Mouse (Mus musculus): ENCODE measurements around the gene Zfp512b. TPM values are rescaled to one million over a fixed set of nuclear protein-coding genes. Genes with fewer than 3 reads are reported as not detected.

The Zfp512b gene
- polyA plus RNA-seq, 1 experiment from 2014 or later = 36.0 TPM

DNA sequence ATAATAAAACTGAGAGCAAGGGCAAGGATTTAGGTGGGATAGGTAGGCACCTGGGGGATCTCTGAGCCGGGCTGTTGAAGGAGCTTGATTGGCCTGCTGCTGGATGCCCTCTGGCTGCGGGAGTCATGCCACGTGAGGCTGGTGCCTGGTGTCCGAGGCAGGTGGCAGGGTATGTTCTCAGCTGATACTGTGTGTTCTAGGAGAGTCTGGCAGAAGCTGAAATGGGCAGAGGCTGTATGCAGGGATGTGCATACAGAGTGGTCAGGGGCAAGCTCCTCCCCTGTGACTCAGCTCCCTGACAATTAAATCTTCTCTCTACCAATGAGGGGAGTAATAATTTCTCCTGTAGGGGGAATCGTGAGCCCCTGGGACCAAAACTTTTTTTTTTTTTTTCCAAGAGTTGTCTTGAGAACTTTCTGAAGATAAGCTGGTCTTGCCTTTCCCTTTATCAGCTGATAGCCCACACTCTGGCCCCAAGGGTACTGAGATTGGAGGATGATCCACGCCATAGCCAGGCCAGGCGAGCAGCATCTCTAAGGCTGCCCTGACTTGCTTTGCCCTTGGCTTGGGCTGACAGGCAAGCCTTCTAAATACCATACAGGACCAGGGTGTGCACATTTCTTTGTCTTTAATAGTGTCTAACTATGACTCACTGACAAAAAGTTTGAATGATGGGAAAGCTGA lies 4.9 kb upstream of the Zfp512b start:
- H3K4me3 ChIP-seq = no peak overlapping the region
- H3K9me3 ChIP-seq = no peaks in the 10 kb centered on the region
- no peaks in the 10 kb centered on the region for H3K36me3 ChIP-seq
- peaks cover 37% of the 10 kb centered on the region for H3K4me1 ChIP-seq
- no peak overlapping the region for H3K27ac ChIP-seq
- DNase-seq (ENCODE audit: low spot score) = no peak
- H3K27me3 ChIP-seq (ENCODE audit: insufficient read depth, poor library complexity, severe bottlenecking) = no peaks in the 10 kb centered on the region
- whole genome bisulfite sequencing = 57% methylated on average over 7 of the region's 7 CpGs

DNA sequence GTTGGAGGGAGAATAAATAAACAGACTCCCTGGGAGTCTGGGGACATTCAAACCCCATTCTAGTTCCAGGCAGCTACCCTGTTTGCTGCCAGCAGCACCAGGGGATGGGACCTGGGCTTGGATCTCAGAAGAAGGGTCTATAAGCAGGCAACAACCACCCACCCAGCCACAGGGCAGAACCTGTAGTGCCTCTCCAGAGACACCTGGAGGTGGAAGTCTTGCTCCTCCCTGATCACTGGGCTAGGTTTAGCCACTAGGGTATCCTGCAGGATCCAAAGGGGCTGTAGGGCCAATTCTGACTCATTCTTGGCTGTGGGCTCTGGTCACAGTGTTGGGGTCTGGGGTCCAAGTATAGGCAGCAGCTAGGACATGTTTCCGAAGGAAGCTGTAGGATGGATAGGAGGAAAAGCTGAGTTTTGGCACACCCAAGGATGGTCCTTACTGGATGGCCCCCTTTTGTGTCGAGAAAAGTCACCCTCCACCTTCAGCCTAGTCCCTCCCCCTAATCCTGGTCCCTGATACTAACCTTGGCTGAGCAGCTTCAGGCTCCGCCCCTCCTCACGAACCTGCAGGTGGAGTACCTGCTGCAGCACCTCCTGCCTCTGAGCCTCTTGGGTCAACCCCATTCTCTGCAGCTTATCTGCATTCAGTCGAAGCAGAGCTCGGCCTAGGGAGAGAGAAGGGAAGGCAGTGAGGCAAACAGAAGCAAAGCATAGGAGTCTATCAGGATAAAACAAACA lies 3.8 kb upstream of the Zfp512b start:
- H3K4me3 ChIP-seq = no peak overlapping the region
- 36% methylated on average over 6 of the region's 6 CpGs for WGBS
- no peak for DNase-seq (ENCODE audit: low spot score)
- H3K27ac ChIP-seq = no peak overlapping the region
- peaks cover 41% of the 10 kb centered on the region for H3K4me1 ChIP-seq
- H3K9me3 ChIP-seq = no peaks in the 10 kb centered on the region
- H3K27me3 ChIP-seq (ENCODE audit: insufficient read depth, poor library complexity, severe bottlenecking) = no peaks in the 10 kb centered on the region
- H3K36me3 ChIP-seq = no peaks in the 10 kb centered on the region

DNA sequence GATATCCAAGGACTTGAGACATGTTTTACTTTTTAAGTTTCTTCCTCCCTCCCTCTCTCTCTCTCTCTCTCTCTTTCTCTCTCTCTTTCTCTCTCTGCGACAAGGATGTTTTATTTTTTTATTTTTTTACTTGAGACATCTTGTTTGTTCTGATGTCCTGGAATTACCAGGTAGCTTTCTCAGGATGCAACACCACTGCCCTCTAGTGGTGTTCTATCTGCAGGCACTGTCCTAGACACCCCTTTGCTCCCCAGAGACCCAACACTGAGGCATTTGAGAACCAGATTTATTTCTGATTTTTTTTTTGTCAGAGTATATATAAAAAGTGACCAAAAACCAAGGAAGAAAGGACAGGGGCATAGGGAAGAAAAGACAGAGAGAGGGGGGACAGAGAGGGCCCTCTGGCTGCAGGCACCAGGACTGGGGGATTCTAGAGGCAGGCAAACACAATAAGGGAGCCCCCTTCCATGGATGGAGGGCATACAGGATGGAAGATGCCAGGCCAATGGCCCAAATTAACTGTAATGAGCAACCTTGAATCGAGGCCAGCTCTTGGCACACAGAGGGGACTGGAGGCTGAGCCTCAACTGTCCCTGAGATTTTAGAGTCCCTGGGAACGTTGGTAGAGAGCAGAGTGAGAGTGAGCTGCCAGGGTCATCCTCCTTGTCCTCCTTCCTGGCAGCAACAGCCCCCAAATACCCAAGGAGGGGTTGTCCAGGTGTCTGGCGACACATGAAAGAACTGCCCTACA lies 2.5 kb upstream of the Zfp512b start:
- Histone ChIP-seq H3K27me3 (ENCODE audit: insufficient read depth, poor library complexity, severe bottlenecking) (no peaks in the 10 kb centered on the region), H3K4me3 (no peak overlapping the region), H3K36me3 (peaks cover 8% of the 10 kb centered on the region), H3K9me3 (no peaks in the 10 kb centered on the region), H3K4me1 (peaks cover 42% of the 10 kb centered on the region), H3K27ac (no peak overlapping the region)
- 83% methylated on average over 4 of the region's 4 CpGs for WGBS
- DNase-seq (ENCODE audit: low spot score) = no peak

DNA sequence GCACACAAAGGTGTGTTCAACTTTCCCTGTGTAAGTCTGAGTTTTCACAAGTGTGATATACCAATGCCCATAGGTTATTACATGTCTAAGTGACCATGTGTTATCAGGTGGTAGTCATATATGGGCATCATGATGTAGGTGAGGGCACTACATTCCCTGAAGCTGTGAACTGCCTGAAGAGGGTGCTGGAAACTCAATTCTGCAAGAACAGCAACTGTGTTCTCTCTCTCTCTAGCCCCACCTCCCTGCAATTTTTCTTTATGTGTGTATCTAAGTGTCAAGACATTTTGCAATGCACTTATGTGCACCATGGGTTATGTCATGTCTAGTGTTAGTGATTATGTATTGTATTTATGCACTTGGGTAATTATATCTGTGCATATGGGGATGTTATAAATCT lies 1.3 kb upstream of the Zfp512b start:
- DNase-seq (ENCODE audit: low spot score) = no peak
- Histone ChIP-seq H3K36me3 (peaks cover 19% of the 10 kb centered on the region), H3K4me3 (no peak overlapping the region), H3K9me3 (no peaks in the 10 kb centered on the region), H3K4me1 (peaks cover 38% of the 10 kb centered on the region), H3K27me3 (ENCODE audit: insufficient read depth, poor library complexity, severe bottlenecking) (no peaks in the 10 kb centered on the region), H3K27ac (no peak overlapping the region)

DNA sequence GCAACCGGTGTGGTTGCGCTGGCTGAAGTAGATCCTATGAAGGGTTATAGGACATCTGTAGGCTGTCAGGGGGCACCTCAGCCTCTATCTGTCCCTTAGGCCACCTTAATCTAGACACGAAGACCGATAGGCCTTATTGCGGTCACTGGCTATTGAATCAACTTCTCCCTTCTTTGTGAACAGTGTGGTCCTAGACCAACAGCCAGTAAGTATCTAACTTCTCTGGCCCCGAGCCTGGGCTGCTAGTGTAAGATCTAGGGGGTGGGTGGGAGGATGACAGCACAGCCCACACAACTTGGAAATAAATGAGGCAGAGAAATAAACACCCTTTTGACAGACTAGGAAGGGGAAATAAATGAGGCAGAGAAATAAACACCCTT lies 429 bp upstream of the Zfp512b start:
- peaks cover 28% of the 10 kb centered on the region for H3K4me1 ChIP-seq
- no peak for DNase-seq (ENCODE audit: low spot score)
- WGBS = 3% methylated on average over 6 of the region's 6 CpGs

DNA sequence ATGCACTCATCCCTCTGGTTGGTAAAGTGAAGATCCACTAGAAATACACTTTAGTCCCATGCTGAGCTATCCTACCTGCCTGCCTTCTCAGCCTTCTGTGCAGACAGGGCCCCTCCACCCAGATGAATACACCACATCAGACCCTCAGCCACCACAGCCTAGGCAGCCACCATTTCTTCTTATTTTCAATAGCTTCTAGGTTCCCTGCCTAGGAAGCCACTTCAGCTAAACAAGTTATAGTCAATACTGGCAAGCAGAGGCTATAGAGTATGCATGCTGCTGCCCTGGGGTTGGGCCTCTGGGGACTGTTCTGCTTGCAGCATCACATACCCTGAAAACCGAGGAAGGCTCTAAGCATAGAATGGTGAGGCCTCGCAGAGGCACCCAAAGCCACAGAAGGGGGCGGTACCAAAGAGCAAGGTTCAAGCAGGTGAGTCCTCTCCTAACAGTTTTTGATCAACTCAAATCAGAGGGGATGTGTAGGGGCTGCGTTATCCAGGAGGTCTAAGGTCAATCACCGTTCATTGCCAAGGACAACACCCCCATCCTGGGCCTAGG lies 996 bp downstream of the Zfp512b start, which contains the start of gene Prpf6:
TSS of gene Prpf6 (plus strand) at position 341 of the 558 bp plus-strand sequence.
- peaks cover 27% of the 10 kb centered on the region for H3K4me1 ChIP-seq
- 14% methylated on average over 5 of the region's 5 CpGs for WGBS
- peak within 1 kb of the TSS; percentile 96 for H3K4me3 ChIP-seq
- peak within 1 kb of the TSS; percentile 96 for H3K27ac ChIP-seq
- no peak for DNase-seq (ENCODE audit: low spot score)
- H3K27me3 ChIP-seq (ENCODE audit: insufficient read depth, poor library complexity, severe bottlenecking) = no peaks in the 10 kb centered on the region
- no peaks in the 10 kb centered on the region for H3K9me3 ChIP-seq
- H3K36me3 ChIP-seq = peaks cover 42% of the 10 kb centered on the region

More for the DNA sequence above, 429 bp upstream of the Zfp512b start:
- Histone ChIP-seq H3K36me3 (peaks cover 29% of the 10 kb centered on the region), H3K27ac (peak overlapping the region; percentile 96), H3K4me3 (peak overlapping the region; percentile 96), H3K27me3 (ENCODE audit: insufficient read depth, poor library complexity, severe bottlenecking) (no peaks in the 10 kb centered on the region), H3K9me3 (no peaks in the 10 kb centered on the region)

DNA sequence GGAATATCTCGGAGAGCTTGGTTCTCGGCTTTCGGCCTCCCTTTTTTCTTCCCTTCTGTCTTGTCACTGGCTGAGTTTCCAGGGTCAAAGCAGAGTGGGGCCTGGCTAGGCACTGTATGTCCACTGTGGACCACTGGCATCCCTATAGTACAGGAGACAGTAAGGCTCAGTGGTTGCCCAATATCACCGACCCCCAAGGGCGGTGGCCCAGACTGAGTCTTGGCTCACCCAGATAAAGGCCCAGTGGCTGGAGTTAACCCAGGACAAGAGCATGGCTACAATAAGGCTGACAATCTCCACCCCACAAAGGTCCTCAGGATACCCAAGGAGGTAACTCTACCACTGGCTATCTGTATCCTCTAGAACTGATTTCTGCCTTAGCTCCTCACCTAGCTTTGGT lies 2.1 kb downstream of the Zfp512b start:
- DNase-seq (ENCODE audit: low spot score) = peak; percentile 59
- WGBS = 92% methylated on average over 5 of the region's 5 CpGs
- Histone ChIP-seq H3K27ac (no peak overlapping the region), H3K36me3 (peaks cover 53% of the 10 kb centered on the region), H3K4me1 (peaks cover 27% of the 10 kb centered on the region), H3K9me3 (no peaks in the 10 kb centered on the region), H3K27me3 (ENCODE audit: insufficient read depth, poor library complexity, severe bottlenecking) (no peaks in the 10 kb centered on the region), H3K4me3 (no peak overlapping the region)

DNA sequence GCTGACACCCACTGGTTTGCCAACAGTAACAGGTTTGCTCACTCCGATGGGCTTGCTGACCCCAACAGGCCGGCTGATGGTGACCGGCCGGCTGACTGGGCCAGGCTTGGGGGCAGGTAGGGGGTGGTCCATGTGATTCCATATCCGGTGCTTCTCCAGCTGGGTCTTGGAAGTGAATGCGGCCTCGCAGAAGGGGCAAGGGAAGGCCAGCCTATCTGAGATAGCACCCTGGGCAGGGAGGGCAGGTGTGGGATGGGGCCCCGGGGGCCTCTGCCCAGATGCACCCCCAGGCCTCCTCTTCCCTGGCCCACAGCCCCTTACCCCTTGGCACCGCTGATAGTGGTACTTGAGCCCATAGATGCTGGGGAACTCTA lies 2.9 kb downstream of the Zfp512b start:
- Histone ChIP-seq H3K36me3 (peaks cover 61% of the 10 kb centered on the region), H3K27ac (no peak overlapping the region), H3K4me3 (no peak overlapping the region), H3K9me3 (no peaks in the 10 kb centered on the region), H3K27me3 (ENCODE audit: insufficient read depth, poor library complexity, severe bottlenecking) (no peaks in the 10 kb centered on the region), H3K4me1 (peaks cover 27% of the 10 kb centered on the region)
- DNase-seq (ENCODE audit: low spot score) = peak; percentile 70
- 94% methylated on average over 9 of the region's 9 CpGs for WGBS

DNA sequence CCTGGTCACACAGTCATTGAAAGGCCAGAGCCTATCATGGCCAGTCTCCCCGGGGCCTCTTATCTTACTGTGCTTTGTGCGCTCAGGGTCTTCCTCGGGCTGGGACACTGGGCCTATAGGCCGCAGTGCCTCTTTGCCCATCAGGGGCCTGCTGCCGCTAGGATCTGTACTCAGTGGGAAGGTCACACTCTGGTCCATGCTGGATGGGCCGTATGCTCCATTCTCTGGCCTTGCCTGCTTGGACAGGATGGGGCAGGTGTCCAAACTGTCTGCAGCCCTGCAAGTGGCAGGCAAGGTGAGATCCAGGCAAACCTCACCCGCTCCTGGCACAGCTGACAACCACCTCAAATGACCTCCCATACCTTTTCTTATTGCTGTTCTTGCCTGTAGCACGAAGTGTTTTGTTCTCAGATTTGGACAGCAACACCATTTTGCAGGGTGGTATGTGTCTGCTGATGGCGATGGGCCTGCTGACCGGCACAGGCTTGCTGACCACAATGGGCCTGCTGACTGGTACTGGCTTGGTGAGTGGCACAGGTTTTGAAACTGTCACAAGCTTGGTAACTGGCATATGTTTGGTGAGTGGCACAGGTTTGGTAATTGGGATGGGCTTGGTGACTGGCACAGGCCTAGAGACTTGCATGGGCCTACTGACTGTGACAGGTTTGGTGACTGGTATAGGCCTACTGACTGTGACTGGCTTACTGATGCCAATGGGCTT lies 3.4 kb downstream of the Zfp512b start:
- H3K36me3 ChIP-seq = peaks cover 66% of the 10 kb centered on the region
- 90% methylated on average over 10 of the region's 10 CpGs for WGBS

DNA sequence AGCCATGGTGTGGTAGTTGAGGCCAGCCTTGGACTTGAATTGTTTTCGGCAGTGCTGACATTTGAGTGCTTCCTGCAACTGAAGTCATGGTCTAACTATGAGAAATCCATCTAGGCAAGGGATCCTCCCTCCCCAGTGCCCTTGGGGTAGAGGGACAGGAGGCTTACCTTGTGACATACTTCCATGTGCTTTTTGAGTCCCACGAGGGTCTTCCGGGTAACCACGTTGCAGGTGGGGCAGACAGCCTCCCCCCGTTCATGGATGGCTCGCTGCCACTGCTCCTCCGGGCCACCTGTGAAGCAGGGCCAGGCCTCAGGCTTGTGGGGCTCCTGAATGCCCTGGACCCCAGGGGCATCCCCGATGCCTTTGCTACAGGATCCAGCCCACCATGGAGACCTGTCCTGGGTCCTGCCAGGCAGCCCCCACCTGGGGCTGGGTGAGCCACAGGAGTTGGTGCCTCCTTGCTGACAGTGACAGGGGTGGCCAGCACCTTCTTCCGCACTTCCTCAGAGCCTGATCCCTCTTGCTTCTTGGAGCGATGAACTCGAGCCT lies 4.3 kb downstream of the Zfp512b start:
- Histone ChIP-seq H3K27me3 (ENCODE audit: insufficient read depth, poor library complexity, severe bottlenecking) (no peaks in the 10 kb centered on the region), H3K27ac (no peak overlapping the region), H3K36me3 (peaks cover 74% of the 10 kb centered on the region), H3K4me1 (peaks cover 27% of the 10 kb centered on the region), H3K4me3 (no peak overlapping the region), H3K9me3 (no peaks in the 10 kb centered on the region)
- peak; percentile 70 for DNase-seq (ENCODE audit: low spot score)
- WGBS = 90% methylated on average over 11 of the region's 11 CpGs

More for the DNA sequence above, 3.4 kb downstream of the Zfp512b start:
- Histone ChIP-seq H3K27ac (no peak overlapping the region), H3K27me3 (ENCODE audit: insufficient read depth, poor library complexity, severe bottlenecking) (no peaks in the 10 kb centered on the region), H3K4me1 (peaks cover 27% of the 10 kb centered on the region), H3K4me3 (no peak overlapping the region), H3K9me3 (no peaks in the 10 kb centered on the region)
- peak; percentile 62 for DNase-seq (ENCODE audit: low spot score)

DNA sequence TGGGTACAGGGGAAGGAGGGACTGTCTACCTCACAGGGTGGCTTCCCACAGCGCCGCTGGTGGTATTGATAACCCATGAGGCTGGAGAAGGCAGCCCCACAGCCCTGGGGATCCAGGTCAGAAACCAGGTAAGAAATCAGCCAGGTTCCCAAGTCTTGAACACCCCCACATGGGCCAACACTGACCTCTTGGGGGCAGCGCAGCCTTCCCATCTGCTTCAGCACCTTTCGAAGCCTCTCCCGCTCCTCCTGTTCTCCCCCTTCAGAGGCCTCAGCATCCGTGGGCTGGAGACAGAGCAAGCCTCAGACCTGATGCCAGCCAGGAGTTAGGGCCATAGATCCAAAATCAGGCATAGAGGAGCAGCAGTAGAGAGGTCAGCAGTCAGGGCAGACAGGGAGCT lies 4.8 kb downstream of the Zfp512b start:
- WGBS = 86% methylated on average over 6 of the region's 6 CpGs
- H3K27me3 ChIP-seq (ENCODE audit: insufficient read depth, poor library complexity, severe bottlenecking) = no peaks in the 10 kb centered on the region
- no peaks in the 10 kb centered on the region for H3K9me3 ChIP-seq
- H3K27ac ChIP-seq = no peak overlapping the region
- H3K4me1 ChIP-seq = peaks cover 23% of the 10 kb centered on the region
- H3K36me3 ChIP-seq = peaks cover 74% of the 10 kb centered on the region
- peak; percentile 70 for DNase-seq (ENCODE audit: low spot score)
- H3K4me3 ChIP-seq = no peak overlapping the region

DNA sequence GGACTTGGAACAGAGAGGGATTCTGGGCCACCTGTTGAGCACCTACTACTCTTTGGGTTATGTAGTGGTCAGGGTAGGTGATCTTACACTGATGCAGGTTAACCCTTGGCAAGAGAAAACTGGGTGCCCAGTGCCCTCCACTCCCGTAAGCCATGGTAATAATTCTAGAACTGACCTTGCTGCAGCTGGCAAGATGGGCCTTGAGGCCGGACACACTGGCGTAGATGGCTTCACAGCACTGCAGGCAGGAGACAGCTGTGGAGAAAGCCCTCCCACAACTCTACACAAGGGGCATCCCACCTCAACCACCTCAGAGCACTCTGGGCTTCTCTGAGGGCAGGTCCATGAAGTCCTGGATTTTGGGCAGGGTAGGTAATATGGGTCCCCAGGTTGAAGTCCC lies 6.5 kb downstream of the Zfp512b start:
- Histone ChIP-seq H3K27me3 (ENCODE audit: insufficient read depth, poor library complexity, severe bottlenecking) (no peaks in the 10 kb centered on the region), H3K4me1 (peaks cover 16% of the 10 kb centered on the region), H3K36me3 (peaks cover 74% of the 10 kb centered on the region), H3K4me3 (no peak overlapping the region), H3K9me3 (no peaks in the 10 kb centered on the region), H3K27ac (no peak overlapping the region)
- 94% methylated on average over 3 of the region's 3 CpGs for WGBS
- DNase-seq (ENCODE audit: low spot score) = no peak
